Mouse (Mus musculus) limb, embryonic 11.5 days (tissue): ENCODE measurements around the gene Abca16. TPM values are rescaled to one million over a fixed set of nuclear protein-coding genes. Genes with fewer than 3 reads are reported as not detected.

Experiments used
- ATAC-seq: fragments of 200-750 bp; cut with Nextera tagmentation; 2 replicates; pipeline ENCODE4 v1.8.0; 2017; ENCODE audit warnings: low read depth; ENCODE audit not compliant: insufficient number of reproducible peaks, low FRiP score, low TSS enrichment
- DNase-seq: peaks from one replicate; pipeline ENCODE4 v3.0.0-alpha.2; 2015; ENCODE audit warnings: low spot score
- H3K27ac ChIP-seq: fragments of 300-500 bp; sonication (generic); replicated peaks from 2 replicates; pipeline ENCODE4 v1.5.1; 2014; ENCODE audit warnings: low read depth, mild to moderate bottlenecking, low read length
- H3K27me3 ChIP-seq: fragments of 300-500 bp; sonication (generic); 2 replicates; pipeline ENCODE4 v1.6.1; 2014; ENCODE audit warnings: mild to moderate bottlenecking, low read length, mixed read lengths; ENCODE audit not compliant: control insufficient read depth, insufficient read depth
- H3K36me3 ChIP-seq: fragments of 300-500 bp; sonication (generic); 2 replicates; pipeline ENCODE4 v1.6.1; 2014; ENCODE audit warnings: mild to moderate bottlenecking, low read length, moderate library complexity, mixed read lengths; ENCODE audit not compliant: control insufficient read depth, insufficient read depth
- H3K4me1 ChIP-seq: fragments of 300-500 bp; sonication (generic); 2 replicates; pipeline ENCODE4 v1.6.1; 2014; ENCODE audit warnings: low read length, mixed read lengths; ENCODE audit not compliant: control insufficient read depth, insufficient read depth
- H3K4me2 ChIP-seq: fragments of 300-500 bp; sonication (generic); 2 replicates; pipeline ENCODE4 v1.6.1; 2014; ENCODE audit warnings: low read depth, mild to moderate bottlenecking, moderate library complexity; ENCODE audit not compliant: severe bottlenecking
- H3K4me3 ChIP-seq: fragments of 300-500 bp; sonication (generic); 2 replicates; pipeline ENCODE4 v1.5.1; 2014; ENCODE audit warnings: low read depth, low read length
- H3K9ac ChIP-seq: fragments of 300-500 bp; sonication (generic); 2 replicates; pipeline ENCODE4 v1.6.1; 2014; ENCODE audit warnings: mild to moderate bottlenecking, low read length
- H3K9me3 ChIP-seq: fragments of 300-500 bp; sonication (generic); 2 replicates; pipeline ENCODE4 v1.6.1; 2016; ENCODE audit warnings: low read length; ENCODE audit not compliant: control insufficient read depth
- WGBS: fragments of 180-500 bp; shearing (Covaris S2); extraction: QIAGEN DNeasy Blood & Tissue Kit; methylation state at CpG from one replicate; pipeline ENCODE4 v1.1.7; 2014; 5-methylcytosine and 5-hydroxymethylcytosine counted together
- polyA plus RNA-seq: library from polyadenylated mRNA; unstranded; fragments of >200 nt; fragmentation: Nextera tagmentation; extraction: Ambion mirVana; gene quantifications from 2 replicates; pipeline ENCODE4 v1.2.1, GENCODE M21; 2014

Gene Abca16
- polyA plus RNA-seq, 1 experiment from 2014 or later: not detected

DNA sequence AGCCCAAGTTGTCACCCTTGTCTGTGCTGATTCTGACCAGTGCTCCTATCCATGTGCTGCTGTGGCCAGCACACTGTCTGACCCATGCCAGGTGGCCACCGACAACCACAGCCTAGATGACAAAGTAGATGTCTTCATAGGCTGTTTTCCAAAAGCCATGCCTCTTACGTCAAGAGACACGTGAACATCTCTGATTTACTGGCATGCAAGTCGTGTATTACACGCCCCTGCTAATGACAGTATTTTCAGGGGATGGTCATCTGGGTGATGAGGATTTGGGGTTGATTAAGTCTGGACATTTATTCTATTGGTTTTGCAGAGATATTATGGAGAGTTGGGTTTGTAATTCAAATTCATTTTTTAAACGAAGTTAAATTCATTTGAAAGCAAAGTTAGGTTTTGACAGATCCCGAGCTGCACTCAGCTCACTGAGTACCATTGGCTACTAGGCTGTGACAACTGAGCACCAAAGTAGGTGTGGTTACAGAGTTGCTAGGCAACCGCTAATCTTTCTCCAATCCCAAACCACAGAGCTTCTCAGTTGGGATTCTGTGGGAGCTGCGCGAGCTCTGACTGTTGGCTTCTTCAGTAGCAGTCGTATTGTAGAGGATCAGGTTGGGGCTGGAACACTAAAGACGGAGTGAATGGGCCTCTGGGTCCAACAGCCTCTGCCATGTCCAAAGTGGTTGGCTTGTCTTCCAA lies 143.2 kb downstream of the Abca16 start:
- Histone ChIP-seq H3K27ac (no peak overlapping the region), H3K36me3 (no peaks in the 10 kb centered on the region), H3K4me2 (no peak overlapping the region), H3K9ac (no peak overlapping the region), H3K9me3 (no peaks in the 10 kb centered on the region), H3K4me1 (no peaks in the 10 kb centered on the region), H3K27me3 (no peaks in the 10 kb centered on the region), H3K4me3 (no peak overlapping the region)
- ATAC-seq (peak; percentile 44; the same call in 1 of the 2 replicates), DNase-seq (no peak)
- WGBS: 45% methylated on average over 12 of the region's 12 CpGs

- 46% methylated on average over 12 of the region's 12 CpGs for WGBS
- Histone ChIP-seq H3K36me3 (no peaks in the 10 kb centered on the region), H3K27me3 (no peaks in the 10 kb centered on the region), H3K27ac (no peak overlapping the region), H3K9me3 (no peaks in the 10 kb centered on the region), H3K4me3 (no peak overlapping the region), H3K4me2 (no peak overlapping the region), H3K4me1 (no peaks in the 10 kb centered on the region), H3K9ac (no peak overlapping the region)
- DNase-seq (no peak), ATAC-seq (no peak)
These were observed 143.7 kb downstream of the Abca16 start for GRCm38 (mm10) chr7:120553181-120553551.

DNA sequence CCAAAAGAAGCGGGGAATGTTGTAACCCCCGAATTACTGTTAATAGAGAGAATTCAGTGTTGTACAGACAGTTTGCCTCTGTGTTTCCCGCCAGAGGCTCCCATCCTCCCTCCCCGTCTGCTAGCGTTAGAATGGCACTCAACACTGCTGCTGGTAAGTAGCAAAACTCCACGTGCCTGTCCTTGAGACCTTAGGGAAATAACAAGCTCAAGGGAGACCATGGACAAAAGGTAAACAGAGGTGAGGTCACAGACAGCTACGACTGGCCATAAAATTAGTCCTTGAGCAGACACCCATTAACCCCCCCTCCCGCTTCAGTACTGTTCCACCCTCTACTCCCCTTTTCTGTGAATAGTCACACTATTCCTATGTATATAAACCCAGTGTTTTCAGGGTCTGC lies 157.9 kb downstream of the Abca16 start:
- H3K4me2 ChIP-seq: no peak overlapping the region
- H3K4me3 ChIP-seq: no peak overlapping the region
- no peaks in the 10 kb centered on the region for H3K27me3 ChIP-seq
- no peaks in the 10 kb centered on the region for H3K4me1 ChIP-seq
- no peaks in the 10 kb centered on the region for H3K36me3 ChIP-seq
- no peak for ATAC-seq
- no peak overlapping the region for H3K9ac ChIP-seq
- DNase-seq: no peak
- 67% methylated on average over 8 of the region's 8 CpGs for WGBS
- no peak overlapping the region for H3K27ac ChIP-seq
- no peaks in the 10 kb centered on the region for H3K9me3 ChIP-seq

- H3K4me1 ChIP-seq: no peaks in the 10 kb centered on the region
- no peaks in the 10 kb centered on the region for H3K27me3 ChIP-seq
- no peak overlapping the region for H3K27ac ChIP-seq
- H3K9ac ChIP-seq: no peak overlapping the region
- whole genome bisulfite sequencing: 82% methylated on average over 3 of the region's 3 CpGs
- H3K4me3 ChIP-seq: no peak overlapping the region
- ATAC-seq (no peak), DNase-seq (no peak)
- H3K4me2 ChIP-seq: no peak overlapping the region
- no peaks in the 10 kb centered on the region for H3K9me3 ChIP-seq
- no peaks in the 10 kb centered on the region for H3K36me3 ChIP-seq
These were observed 167.1 kb downstream of the Abca16 start for GRCm38 (mm10) chr7:120576520-120576919.

Other genes with a start within 250 kb of the Abca16 start
- gene Anks4b, start 235.8 kb upstream of the Abca16 start, polyA plus RNA-seq: not detected in 2 replicates
- gene Crym, start 207.5 kb upstream of the Abca16 start, polyA plus RNA-seq: 8.8 and 9.6 TPM in 2 replicates
- gene Abca14, start 205.7 kb upstream of the Abca16 start, polyA plus RNA-seq: not detected in 2 replicates
- not detected in 2 replicates for gene Abca15, start 81.0 kb upstream of the Abca16 start, polyA plus RNA-seq
- 206 and 216 TPM in 2 replicates for gene Uqcrc2, start 225.5 kb downstream of the Abca16 start, polyA plus RNA-seq